Mouse (Mus musculus) layer of hippocampus, adult 9-11 months (tissue): Measurements from ENCODE around the gene Tacc3.
A peak's percentile ranks its signal among the peaks of the same experiment; 100 is the strongest.

Experiments
- DNase-seq: peaks from one replicate; pipeline ENCODE4 v3.0.0; 2022

The Tacc3 gene

GRCm38 (mm10) chr5:33726081-33726647 is 68.2 kb downstream of the Tacc3 start:
- DNase-seq, result peak; percentile 59

- no peak for DNase-seq
These were observed 69.0 kb downstream of the Tacc3 start for GRCm38 (mm10) chr5:33726891-33727290.
